10 mouse cellular contexts compared by ENCODE assay signal in genomic region chr19:8682996-8683395, GRCm38 (mm10). TPM values are rescaled to one million over a fixed set of nuclear protein-coding genes. Genes with fewer than 3 reads are reported as not detected.
DNase-seq lines count a peak whose midpoint lies in the region; ATAC-seq lines count a peak whose summit lies in the region.
"Had no signal": no experiment of that assay in that cellular context is flagged by ENCODE, and none has a peak within 500 bp of the region (broad histone marks: within the 10 kb centered on the region; RNA-seq: fewer than 3 reads in every experiment).

No protein-coding gene starts in this region.

- H3K27ac ChIP-seq in embryonic facial prominence, embryonic 10.5 days (replicated peaks), result no peak overlapping the region
- H3K27ac ChIP-seq in kidney, embryonic 16.5 days (ENCODE audit: low read length), result no peak overlapping the region
- no peak overlapping the region for H3K27ac ChIP-seq in liver, embryonic 13.5 days
- no peak overlapping the region for H3K27ac ChIP-seq in neural tube, embryonic 11.5 days (ENCODE audit: low read depth, low read length)
- H3K27ac ChIP-seq: stomach, embryonic 15.5 days had no signal

- H3K9me3 ChIP-seq in embryonic facial prominence, embryonic 10.5 days, result 0 out of 2 replicates have a peak, but pooled peaks cover 2% of the 10 kb centered on the region
- no peaks in the 10 kb centered on the region for H3K9me3 ChIP-seq in kidney, embryonic 16.5 days (ENCODE audit: low read length)
- no peaks in the 10 kb centered on the region for H3K9me3 ChIP-seq in liver, embryonic 13.5 days (replicated peaks)
- H3K9me3 ChIP-seq in neural tube, embryonic 11.5 days (ENCODE audit: control insufficient read depth, low read length), result no peaks in the 10 kb centered on the region
- H3K9me3 ChIP-seq: stomach, embryonic 15.5 days had no signal

- ATAC-seq in kidney, embryonic 16.5 days (ENCODE audit: low FRiP score, low TSS enrichment), result peak; percentile 71
- ATAC-seq in liver, embryonic 13.5 days (ENCODE audit: low read depth), result peak; percentile 36
- peak; percentile 53; the same call in 1 of the 2 replicates for ATAC-seq in neural tube, embryonic 11.5 days (ENCODE audit: insufficient read depth, low FRiP score, low TSS enrichment)

- H3K4me1 ChIP-seq in embryonic facial prominence, embryonic 10.5 days, result peaks cover 27% of the 10 kb centered on the region
- 0 out of 2 replicates have a peak, but pooled peaks cover 2% of the 10 kb centered on the region for H3K4me1 ChIP-seq in kidney, embryonic 16.5 days (ENCODE audit: insufficient read depth, low read length)
- H3K4me1 ChIP-seq in liver, embryonic 13.5 days (replicated peaks), result peaks cover 3% of the 10 kb centered on the region; the same call in 1 of the 2 replicates
- H3K4me1 ChIP-seq in neural tube, embryonic 11.5 days (ENCODE audit: control insufficient read depth, insufficient read depth, low read length), result peaks cover 4% of the 10 kb centered on the region; the same call in 1 of the 2 replicates

- 3% methylated on average over 3 of the region's 3 CpGs for WGBS in embryonic facial prominence, embryonic 10.5 days
- WGBS in kidney, embryonic 16.5 days, result 3% methylated on average over 3 of the region's 3 CpGs
- WGBS in liver, embryonic 13.5 days (ENCODE audit: insufficient replicate concordance), result 4% methylated on average over 3 of the region's 3 CpGs
- 4% methylated on average over 3 of the region's 3 CpGs for WGBS in neural tube, embryonic 11.5 days

- no peak overlapping the region for H3K4me3 ChIP-seq in embryonic facial prominence, embryonic 10.5 days
- H3K4me3 ChIP-seq in kidney, embryonic 16.5 days (ENCODE audit: low read length), result no peak overlapping the region
- no peak overlapping the region for H3K4me3 ChIP-seq in liver, embryonic 13.5 days (replicated peaks)
- no peak overlapping the region for H3K4me3 ChIP-seq in neural tube, embryonic 11.5 days (ENCODE audit: low read depth, low read length)
- H3K4me3 ChIP-seq: erythroblast, embryonic 14.5 days; stomach, embryonic 15.5 days had no signal

- H3K27me3 ChIP-seq in embryonic facial prominence, embryonic 10.5 days (replicated peaks; ENCODE audit: low read depth, poor library complexity, severe bottlenecking), result peaks cover 18% of the 10 kb centered on the region
- H3K27me3 ChIP-seq in kidney, embryonic 16.5 days (ENCODE audit: insufficient read depth, low read length), result no peaks in the 10 kb centered on the region
- no peaks in the 10 kb centered on the region for H3K27me3 ChIP-seq in liver, embryonic 13.5 days
- no peaks in the 10 kb centered on the region for H3K27me3 ChIP-seq in neural tube, embryonic 11.5 days (ENCODE audit: control insufficient read depth, insufficient read depth, low read length)
- H3K27me3 ChIP-seq: stomach, embryonic 15.5 days had no signal

- no peak overlapping the region for H3K9ac ChIP-seq in kidney, embryonic 16.5 days (replicated peaks; ENCODE audit: low read length)
- H3K9ac ChIP-seq in liver, embryonic 13.5 days, result no peak overlapping the region
- no peak overlapping the region for H3K9ac ChIP-seq in neural tube, embryonic 11.5 days (ENCODE audit: low read length)
- H3K9ac ChIP-seq: stomach, embryonic 15.5 days had no signal

- H3K36me3 ChIP-seq in embryonic facial prominence, embryonic 10.5 days (replicated peaks), result no peaks in the 10 kb centered on the region
- no peaks in the 10 kb centered on the region for H3K36me3 ChIP-seq in kidney, embryonic 16.5 days (ENCODE audit: insufficient read depth, low read length)
- H3K36me3 ChIP-seq in liver, embryonic 13.5 days, result no peaks in the 10 kb centered on the region
- H3K36me3 ChIP-seq in neural tube, embryonic 11.5 days (ENCODE audit: control insufficient read depth, insufficient read depth, low read length), result no peaks in the 10 kb centered on the region
- H3K36me3 ChIP-seq: stomach, embryonic 15.5 days had no signal

- H3K4me2 ChIP-seq in kidney, embryonic 16.5 days (replicated peaks; ENCODE audit: low read depth, low read length), result no peak overlapping the region
- H3K4me2 ChIP-seq in liver, embryonic 13.5 days, result no peak overlapping the region
- no peak overlapping the region for H3K4me2 ChIP-seq in neural tube, embryonic 11.5 days (ENCODE audit: low read depth)
- H3K4me2 ChIP-seq: stomach, embryonic 15.5 days had no signal

- peak; percentile 90 for DNase-seq in CD4-positive, CD25-positive, alpha-beta regulatory T cell, adult 2 months (ENCODE audit: low read depth, low spot score)
- DNase-seq in adrenal gland, adult 18-20 months (ENCODE audit: low spot score in 2 of 2), result peak; percentile 60 to 67
- DNase-seq in embryonic facial prominence, embryonic 10.5 days (ENCODE audit: low spot score), result peak; percentile 76
- peak; percentile 33 to 59 for DNase-seq in heart, adult 9 months (ENCODE audit: low spot score in 2 of 2)
- peak; percentile 57 for DNase-seq in liver, embryonic 13.5 days
- peak; percentile 82 for DNase-seq in neural tube, embryonic 11.5 days (ENCODE audit: low spot score)
- peak; percentile 86 for DNase-seq in testis, postnatal 10 days (ENCODE audit: low spot score)

RNA-seq across cellular contexts. Expression of gene Chrm1, which starts 19.4 kb away (rescaled TPM):
- 1 to 10 TPM in 1 of 2 experiments, under 1 TPM in 1; 0.60 to 1.5 TPM for total RNA-seq in adrenal gland, adult 18-20 months (2021)
- polyA plus RNA-seq in embryonic facial prominence, embryonic 10.5 days (2016; fragmentation: Nextera tagmentation; extraction: Ambion mirVana), result 0.04 and 0.09 TPM in 2 replicates
- 0.11 and 0.14 TPM in 2 replicates for polyA plus RNA-seq in kidney, embryonic 16.5 days (2015; fragmentation: Nextera tagmentation; extraction: Ambion mirVana)
- not detected in 2 replicates for polyA plus RNA-seq in liver, embryonic 13.5 days (2015; fragmentation: Nextera tagmentation; extraction: Ambion mirVana)
- 0.05 TPM in 2 replicates for polyA plus RNA-seq in neural tube, embryonic 11.5 days (2014; fragmentation: Nextera tagmentation; extraction: Ambion mirVana)
- polyA plus RNA-seq: erythroblast, embryonic 14.5 days had no signal

RNA-seq across cellular contexts. Expression of gene Slc3a2, which starts 40.2 kb away (rescaled TPM):
- 100 to 1,000 TPM; 373 to 425 TPM for total RNA-seq in adrenal gland, adult 18-20 months (2021)
- 125 and 127 TPM in 2 replicates for polyA plus RNA-seq in embryonic facial prominence, embryonic 10.5 days (2016; fragmentation: Nextera tagmentation; extraction: Ambion mirVana)
- polyA plus RNA-seq in kidney, embryonic 16.5 days (2015; fragmentation: Nextera tagmentation; extraction: Ambion mirVana), result 141 and 146 TPM in 2 replicates
- polyA plus RNA-seq in liver, embryonic 13.5 days (2015; fragmentation: Nextera tagmentation; extraction: Ambion mirVana), result 118 and 128 TPM in 2 replicates
- 132 and 135 TPM in 2 replicates for polyA plus RNA-seq in neural tube, embryonic 11.5 days (2014; fragmentation: Nextera tagmentation; extraction: Ambion mirVana)

RNA-seq across cellular contexts. Expression of gene Wdr74, which starts 52.6 kb away (rescaled TPM):
- total RNA-seq in adrenal gland, adult 18-20 months (2021), result 10 to 100 TPM; 62.4 to 66.2 TPM
- polyA plus RNA-seq in embryonic facial prominence, embryonic 10.5 days (2016; fragmentation: Nextera tagmentation; extraction: Ambion mirVana), result 117 and 127 TPM in 2 replicates
- polyA plus RNA-seq in kidney, embryonic 16.5 days (2015; fragmentation: Nextera tagmentation; extraction: Ambion mirVana), result 101 and 108 TPM in 2 replicates
- 80.8 and 81.6 TPM in 2 replicates for polyA plus RNA-seq in liver, embryonic 13.5 days (2015; fragmentation: Nextera tagmentation; extraction: Ambion mirVana)
- 87.8 and 92.8 TPM in 2 replicates for polyA plus RNA-seq in neural tube, embryonic 11.5 days (2014; fragmentation: Nextera tagmentation; extraction: Ambion mirVana)

RNA-seq across cellular contexts. Expression of gene 1700092M07Rik, which starts 57.5 kb away (rescaled TPM):
- total RNA-seq in adrenal gland, adult 18-20 months (2021), result 1 to 10 TPM; 2.0 to 2.3 TPM
- 3.4 and 3.5 TPM in 2 replicates for polyA plus RNA-seq in embryonic facial prominence, embryonic 10.5 days (2016; fragmentation: Nextera tagmentation; extraction: Ambion mirVana)
- polyA plus RNA-seq in kidney, embryonic 16.5 days (2015; fragmentation: Nextera tagmentation; extraction: Ambion mirVana), result 1.9 and 2.0 TPM in 2 replicates
- polyA plus RNA-seq in liver, embryonic 13.5 days (2015; fragmentation: Nextera tagmentation; extraction: Ambion mirVana), result 0.81 and 1.3 TPM in 2 replicates
- polyA plus RNA-seq in neural tube, embryonic 11.5 days (2014; fragmentation: Nextera tagmentation; extraction: Ambion mirVana), result 1.4 and 2.1 TPM in 2 replicates
- polyA plus RNA-seq: erythroblast, embryonic 14.5 days had no signal

RNA-seq across cellular contexts. Expression of gene Stx5a, which starts 58.2 kb away (rescaled TPM):
- total RNA-seq in adrenal gland, adult 18-20 months (2021), result 100 to 1,000 TPM in 1 of 2 experiments, 10 to 100 TPM in 1; 78.2 to 103 TPM
- 97.0 and 108 TPM in 2 replicates for polyA plus RNA-seq in embryonic facial prominence, embryonic 10.5 days (2016; fragmentation: Nextera tagmentation; extraction: Ambion mirVana)
- 150 and 154 TPM in 2 replicates for polyA plus RNA-seq in kidney, embryonic 16.5 days (2015; fragmentation: Nextera tagmentation; extraction: Ambion mirVana)
- polyA plus RNA-seq in liver, embryonic 13.5 days (2015; fragmentation: Nextera tagmentation; extraction: Ambion mirVana), result 48.2 and 51.9 TPM in 2 replicates
- 97.6 and 103 TPM in 2 replicates for polyA plus RNA-seq in neural tube, embryonic 11.5 days (2014; fragmentation: Nextera tagmentation; extraction: Ambion mirVana)
